Mouse (Mus musculus) central nervous system, embryonic 18 days (tissue): ENCODE measurements around the gene Epha6. TPM values are rescaled to one million over a fixed set of nuclear protein-coding genes. Genes with fewer than 3 reads are reported as not detected.

ENCODE experiments used
- polyA plus RNA-seq: library from polyadenylated mRNA; depleted of rRNA; stranded (reverse); fragments of >200 nt; gene quantifications from 2 replicates; pipeline ENCODE4 v1.2.3, GENCODE M21; 2012; rRNA removed

Gene Epha6
- 3.6 and 4.5 TPM in 2 replicates for polyA plus RNA-seq

GRCm38 (mm10) chr16:60605061-60605831 is at the start of gene Epha6:
Gene Epha6, minus strand, starts transcription at chr16:60605531.

GRCm38 (mm10) chr16:59639102-59639691 is 966.1 kb downstream of the Epha6 start, which contains the start of gene Arl6:
Gene Arl6, minus strand, starts transcription at chr16:59639391.

